Mouse (Mus musculus) lung, postnatal 36 days (tissue): Measurements from ENCODE around the gene Bcap31.

Experiments
- DNase-seq: peaks from one replicate; pipeline ENCODE4 v3.0.0; 2022; ENCODE audit warnings: mixed read lengths

Bcap31 gene

DNA sequence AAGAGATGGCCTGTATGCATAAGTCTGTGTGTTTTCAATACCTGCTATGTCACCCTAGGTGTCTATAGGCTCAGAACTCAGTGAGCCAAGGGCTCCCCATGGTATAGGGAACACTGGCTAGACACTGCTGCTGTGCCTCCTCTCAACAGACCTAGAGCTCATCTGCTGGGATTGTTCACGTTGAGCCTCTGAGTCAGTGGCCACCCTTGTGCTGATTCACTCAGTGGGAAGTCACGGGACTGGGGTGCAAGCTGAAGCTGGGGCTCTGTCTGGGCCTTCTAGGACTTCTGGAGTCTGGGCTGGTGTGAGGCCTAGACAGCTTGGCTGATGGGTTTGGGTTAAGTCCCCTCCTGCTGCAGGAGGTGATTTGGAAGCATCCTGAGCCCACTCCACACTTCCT is 40.7 kb downstream of the Bcap31 start:
- no peak for DNase-seq

DNA sequence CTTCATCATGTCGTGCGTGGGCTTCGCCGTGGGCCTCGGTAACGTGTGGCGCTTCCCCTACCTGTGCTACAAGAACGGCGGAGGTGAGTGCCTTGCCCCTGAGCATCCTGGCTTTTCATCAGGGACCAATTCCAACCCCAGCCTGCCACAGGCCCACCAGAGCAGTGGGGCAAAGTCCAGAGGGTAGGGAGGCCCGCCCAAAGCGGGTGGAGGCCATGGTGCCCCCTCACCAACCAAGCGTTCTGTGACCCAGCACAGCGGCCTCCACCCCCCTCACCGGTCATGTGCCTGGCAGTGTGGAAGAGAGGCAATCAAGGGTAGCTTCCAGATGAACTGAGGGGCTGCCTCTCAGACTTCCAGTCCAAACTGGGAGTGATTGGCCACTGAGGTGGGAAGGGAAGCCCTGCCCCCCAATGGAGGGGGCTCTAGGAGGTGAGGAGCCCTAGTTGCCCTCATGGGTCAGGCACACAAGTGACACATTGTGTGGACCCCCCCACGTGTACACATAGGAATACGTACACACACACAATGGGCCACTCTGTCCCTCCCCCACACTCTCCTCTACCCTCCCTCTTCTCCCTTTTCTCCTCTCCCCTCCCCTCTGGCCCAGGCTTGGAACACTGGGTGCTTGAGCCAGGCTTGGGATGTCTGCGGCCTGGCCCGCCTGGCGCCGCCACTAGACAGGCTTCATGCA is 41.9 kb downstream of the Bcap31 start:
- no peak for DNase-seq

DNA sequence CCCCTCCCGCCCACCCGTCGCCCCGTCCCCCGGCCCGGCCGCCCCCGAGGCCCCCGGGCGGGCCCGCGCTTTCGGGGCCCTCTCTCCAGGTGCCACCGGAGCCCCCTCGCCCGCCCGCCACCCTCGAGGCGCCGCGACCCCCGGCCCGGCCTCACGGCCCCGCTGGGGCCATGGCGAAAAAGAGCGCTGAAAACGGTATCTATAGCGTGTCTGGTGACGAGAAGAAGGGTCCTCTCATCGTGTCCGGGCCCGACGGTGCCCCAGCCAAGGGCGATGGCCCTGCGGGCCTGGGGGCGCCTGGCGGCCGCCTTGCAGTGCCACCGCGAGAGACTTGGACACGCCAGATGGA is 42.4 kb downstream of the Bcap31 start:
- no peak for DNase-seq

DNA sequence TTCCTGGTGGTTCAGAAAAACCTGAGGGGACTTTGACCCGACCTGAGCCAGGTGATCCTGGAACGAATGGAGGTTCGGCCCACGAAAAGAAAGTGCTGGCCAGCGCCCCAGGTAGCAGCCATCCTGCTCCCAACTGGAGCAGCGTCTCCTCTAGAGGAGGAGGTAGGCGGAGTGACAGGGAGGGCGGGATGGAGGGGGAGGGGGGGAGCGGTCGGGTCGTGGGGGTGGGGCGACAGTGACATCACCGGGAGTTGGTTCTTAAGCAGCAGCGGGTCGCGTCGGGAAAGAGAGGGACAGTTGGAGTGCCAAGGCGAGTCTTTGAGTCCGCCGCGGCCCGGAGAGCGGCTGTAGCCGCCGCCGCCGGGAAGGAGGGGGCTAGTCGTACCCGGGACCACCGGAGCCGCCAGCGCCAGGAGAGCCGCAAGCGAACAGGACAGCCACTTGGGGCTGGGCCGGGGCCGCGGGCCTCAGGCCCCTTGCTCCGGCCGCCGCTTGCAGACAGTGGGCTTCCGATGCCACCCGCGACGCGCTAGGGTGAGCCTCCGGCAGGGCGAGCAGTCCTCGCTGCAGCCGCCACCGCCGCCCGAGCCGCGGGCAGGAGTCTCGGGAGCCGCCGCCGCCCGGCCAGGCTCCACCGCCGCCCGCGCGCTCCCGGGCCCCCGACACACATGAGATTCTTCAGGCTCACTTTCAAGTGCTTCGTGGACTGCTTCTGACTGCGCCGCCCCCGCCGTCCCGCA is 42.9 kb downstream of the Bcap31 start, which contains the start of gene Slc6a8:
Gene Slc6a8, plus strand, starts transcription at position 272 of the 740 bp plus-strand sequence.
- DNase-seq: peak; percentile 80

DNA sequence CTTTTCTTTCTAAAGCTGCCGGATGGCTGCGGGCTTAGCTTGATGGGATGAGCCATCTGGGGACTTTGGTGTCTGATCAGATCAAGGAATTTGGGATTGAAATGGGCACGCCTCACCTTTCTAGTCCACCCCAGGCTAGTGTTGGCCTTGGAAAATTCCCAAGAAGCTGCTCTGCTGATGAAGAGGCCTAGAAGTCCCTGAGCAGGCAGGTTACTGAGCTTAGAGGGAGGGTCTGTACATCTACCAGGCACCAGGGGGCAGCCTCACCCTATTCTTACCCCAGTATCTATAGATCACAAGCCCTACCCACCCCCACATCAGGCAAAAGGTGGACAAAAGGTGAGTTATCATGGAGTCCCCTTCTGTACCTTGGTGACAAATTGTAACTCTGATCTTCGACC is 43.9 kb downstream of the Bcap31 start:
- peak; percentile 74 for DNase-seq

DNA sequence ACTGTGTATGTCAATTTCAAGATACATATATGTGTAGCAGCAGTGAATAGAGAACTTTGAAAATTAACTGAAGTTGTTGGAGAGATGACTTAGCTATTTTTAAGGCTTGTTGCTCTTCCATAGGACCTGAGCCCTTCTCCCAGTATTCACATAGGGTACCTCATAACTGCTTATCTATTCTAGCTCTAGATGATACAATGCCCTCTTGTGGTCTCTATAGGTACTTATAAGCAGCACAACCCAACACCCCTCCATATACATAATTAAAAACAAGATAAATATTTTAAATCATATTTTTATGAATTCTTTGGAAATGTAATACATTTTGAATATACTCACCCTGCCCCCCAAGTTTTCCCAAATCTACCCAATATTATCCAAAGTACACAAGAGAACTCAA is 52.8 kb downstream of the Bcap31 start:
- DNase-seq: no peak

DNA sequence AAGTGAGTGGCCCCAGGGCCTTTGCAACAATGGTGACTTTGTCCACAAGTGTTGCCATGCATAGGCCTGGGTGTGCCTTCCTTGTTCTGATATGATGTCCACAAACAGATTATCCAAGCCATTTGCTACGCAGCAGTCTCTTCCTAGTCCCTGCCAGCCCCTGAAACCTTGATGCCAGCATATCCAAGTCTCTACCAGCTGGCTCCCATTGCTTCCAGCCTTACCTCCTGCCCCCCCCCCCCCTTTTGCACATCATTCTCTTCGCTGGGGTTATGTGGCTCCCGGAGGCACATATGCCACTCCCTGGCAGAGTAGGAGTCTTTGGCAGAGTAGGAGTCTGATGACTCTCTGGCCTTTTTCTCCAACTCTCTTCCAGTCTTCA is 55.7 kb downstream of the Bcap31 start:
- no peak for DNase-seq

DNA sequence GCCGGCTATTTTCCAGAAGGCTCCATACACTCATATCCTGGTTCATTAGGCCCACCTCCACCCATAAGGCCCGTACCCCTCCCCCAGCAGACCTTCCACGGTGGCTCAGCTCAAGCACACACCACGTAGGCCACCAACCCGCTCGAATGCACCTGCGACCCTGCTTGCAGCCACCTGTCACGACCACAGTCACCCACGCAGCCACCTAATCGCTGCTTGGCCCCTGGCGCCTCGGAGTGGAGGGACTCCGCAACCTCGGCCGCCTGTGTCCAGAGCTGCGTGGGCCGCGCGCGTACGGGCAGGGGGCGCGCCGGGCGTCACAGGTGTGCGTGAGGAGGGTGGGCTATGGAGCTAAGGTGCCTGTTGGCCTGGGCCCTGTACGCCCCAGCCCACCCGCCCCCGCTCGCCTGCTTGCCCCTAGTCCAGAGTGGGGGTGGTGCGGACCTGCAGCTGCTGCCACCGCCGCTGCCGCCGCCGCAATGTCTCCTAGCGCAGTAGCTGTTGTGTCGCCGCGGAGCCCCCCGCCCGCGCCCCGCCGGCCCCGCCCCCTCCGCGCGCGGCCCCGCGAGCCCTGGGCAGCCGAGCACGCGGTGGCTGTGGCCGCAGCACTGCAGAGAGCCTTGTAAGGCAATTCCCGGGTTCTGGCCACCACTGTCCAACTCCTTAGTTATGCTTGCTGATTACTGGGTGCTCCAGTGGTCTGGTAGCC is 56.2 kb downstream of the Bcap31 start, which contains the start of gene Pnck:
Gene Pnck, minus strand, starts transcription at position 543 of the 709 bp plus-strand sequence.
- no peak for DNase-seq

DNA sequence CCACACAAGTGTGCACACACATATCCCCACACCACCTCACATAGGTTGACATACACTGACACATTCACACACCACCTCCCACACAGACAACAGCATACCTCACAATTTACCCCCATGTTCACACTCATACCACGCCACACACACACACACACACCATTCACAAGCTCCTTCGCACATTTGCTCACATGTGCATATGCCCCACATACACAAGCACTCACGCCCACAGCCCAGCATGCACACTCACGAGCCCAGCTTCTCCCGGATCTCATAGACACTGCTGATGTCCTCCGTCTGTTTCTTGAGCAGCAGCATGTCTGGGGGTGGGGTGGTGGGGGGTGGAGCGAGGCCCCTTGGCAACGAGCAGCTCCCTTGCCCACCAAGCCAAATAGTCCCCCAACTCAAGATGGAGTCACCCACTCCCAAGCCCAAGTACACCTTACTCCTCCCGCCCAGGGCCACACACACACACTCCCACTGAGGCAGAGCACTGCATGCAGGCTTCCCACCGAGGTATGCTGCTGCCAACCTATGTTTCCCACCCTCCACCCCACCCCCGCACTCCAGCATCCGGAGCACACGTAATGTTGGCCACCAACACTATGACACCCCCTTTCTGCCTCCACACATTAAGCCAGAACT is 56.9 kb downstream of the Bcap31 start:
- no peak for DNase-seq

DNA sequence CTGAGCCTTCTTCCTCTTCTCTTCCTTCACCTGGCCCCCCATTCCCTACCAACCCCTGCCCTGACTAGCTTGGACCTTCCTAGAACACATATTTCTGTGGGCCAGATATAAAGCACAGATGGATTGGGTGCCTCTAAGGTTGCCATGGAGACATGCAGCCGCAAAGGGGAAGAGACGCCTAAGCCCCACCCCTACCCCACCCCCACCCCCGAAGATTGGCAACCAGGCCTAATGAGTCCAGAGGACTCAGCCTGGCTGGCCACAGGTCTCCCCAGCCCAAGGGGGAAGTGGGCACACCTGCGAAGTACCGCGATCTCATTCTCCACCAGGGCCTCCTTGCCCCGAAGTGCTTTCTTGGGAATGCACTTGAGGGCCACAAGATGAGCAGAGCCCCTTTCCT is 57.6 kb downstream of the Bcap31 start:
- no peak for DNase-seq

DNA sequence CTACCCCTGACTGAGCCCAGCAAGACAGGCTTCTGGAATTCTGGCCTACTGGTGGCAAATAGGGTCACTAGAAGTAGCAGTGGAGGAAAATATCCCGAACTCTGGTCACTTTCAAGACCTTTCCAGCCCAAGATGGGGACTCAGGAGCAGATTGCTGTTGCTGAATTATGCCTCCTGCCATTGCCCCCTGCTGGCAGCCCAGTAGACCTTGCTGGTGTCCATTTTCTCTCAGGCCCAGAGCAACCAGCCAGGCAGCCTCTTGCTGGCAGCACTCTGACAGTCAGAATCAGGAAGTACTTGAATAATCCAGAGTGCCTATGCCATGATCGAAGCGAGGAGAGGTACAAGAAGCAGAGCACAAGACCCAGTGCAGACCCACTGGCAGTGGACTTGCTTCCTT is 60.4 kb downstream of the Bcap31 start:
- DNase-seq: peak; percentile 51

DNA sequence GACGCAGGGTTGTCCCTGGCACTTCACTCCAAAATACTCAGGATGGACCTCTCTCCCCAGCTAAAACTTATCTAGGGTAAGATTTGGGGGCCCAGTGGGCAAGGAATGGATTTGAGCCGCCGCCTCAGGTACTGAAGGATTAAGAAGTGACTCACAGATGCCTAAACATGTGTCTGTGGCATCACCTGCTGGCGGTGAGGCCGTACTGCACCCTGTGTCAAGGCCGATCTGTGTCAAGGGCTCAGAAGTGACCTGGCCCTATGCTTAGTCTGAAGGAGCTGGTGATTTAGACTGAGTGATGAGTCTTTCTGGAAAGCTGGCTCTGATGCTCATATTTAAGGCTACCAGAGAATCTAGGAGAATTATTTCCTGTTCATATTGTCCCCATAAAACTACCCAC is 61.8 kb downstream of the Bcap31 start:
- DNase-seq: peak; percentile 74

DNA sequence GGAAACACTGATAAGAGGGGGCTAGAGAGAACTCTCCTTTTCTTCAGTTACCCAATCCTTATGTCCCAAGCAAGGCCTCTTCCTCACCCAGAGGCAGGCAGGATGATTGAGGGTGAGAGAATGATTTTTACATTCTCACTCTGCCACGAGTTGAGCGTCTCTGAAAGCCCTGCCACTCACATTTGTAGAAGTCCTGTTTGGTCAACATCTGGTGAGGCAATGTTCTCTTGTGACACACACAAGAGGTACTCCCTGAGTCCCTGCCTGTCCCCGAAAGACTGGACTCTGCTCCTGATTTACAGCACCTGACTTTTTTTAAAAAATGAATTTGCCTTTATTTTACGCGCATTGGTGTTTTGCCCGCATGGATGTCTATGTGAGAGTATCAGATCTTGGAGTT is 62.6 kb downstream of the Bcap31 start:
- DNase-seq: peak; percentile 28

DNA sequence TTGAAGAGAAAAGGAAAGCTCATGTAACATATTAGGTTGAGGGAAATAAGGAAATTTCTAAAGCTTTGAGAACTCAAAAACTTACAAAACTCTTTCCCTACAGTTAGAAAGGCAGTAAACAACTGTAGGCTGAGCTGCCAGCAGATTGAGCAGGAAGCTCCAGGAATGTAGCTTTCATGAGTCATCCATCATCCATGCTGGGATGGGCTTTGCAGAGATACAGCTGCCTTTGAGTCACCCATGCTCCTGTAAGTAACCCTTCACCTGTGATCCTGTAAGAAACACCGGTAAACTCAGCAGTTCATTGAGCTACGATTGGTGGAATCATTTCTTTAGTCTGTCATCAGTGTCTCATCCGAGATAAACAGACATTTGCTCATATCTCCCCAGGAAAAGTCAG is 65.1 kb downstream of the Bcap31 start:
- no peak for DNase-seq

DNA sequence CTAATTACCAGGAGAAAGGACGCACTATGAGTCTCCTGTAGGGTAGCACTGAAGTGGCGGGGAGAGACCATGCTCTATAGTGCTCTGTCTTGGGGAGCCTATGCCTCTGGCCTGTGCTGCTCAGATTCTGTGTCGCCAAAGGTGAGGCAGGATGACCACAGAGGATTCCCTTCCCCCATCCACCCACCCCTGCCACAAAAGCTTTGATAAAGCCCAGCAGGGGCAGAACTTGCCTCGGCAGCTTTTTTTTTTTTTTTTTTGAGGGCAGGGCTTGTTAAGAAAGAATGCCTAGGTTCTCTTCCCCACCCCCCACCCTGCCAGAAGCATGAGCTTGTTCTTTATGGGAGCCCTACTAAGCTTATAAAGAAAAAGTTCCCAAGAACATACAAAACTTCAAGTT is 70.9 kb downstream of the Bcap31 start:
- no peak for DNase-seq

DNA sequence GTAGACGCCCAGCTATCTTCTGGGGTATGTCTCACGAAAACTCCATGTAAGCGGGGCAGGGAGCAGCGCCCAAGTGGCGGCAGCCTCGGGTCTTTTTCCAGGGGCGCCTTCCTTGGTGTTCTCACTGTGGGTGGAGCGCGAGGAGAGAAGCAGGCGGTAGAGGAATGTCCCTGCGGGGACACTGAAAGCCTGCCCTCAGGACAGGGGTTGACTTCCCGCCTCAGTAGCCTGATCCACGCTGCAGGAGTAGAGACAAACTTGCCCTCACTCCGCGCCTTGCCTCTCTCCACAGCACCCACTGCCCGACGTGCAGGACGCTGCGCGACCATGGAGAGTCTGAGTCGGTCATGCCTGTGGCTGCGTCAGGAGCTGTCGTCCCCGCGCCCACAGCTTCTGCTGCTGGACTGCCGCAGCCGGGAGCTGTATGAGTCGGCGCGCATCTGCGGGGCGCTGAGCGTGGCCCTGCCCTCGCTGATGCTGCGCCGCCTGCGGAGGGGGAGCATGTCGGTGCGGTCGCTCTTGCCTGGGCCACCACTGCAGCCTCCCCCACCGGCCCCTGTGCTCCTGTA is 76.0 kb downstream of the Bcap31 start:
- no peak for DNase-seq

DNA sequence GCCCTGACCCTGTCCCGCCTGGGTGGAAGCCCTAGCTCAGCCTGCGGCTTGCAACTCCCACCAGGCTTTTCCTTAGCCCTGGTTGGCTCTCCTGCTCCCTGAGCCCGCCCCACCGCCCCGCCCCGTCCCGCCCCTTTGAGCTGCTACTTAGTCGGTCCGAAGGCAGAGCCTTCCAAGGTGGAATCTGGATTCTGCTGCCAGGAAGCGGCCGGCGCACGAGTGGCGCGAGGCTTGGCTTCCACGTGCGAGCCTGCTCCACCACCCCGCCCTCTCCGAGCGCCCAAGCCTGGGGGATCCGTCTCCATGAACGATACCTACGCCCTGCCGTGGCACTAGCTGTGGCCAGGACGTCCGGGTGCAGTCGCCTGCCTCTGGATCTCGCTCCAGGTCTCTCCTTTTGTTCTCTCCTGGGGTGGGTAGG is 76.7 kb downstream of the Bcap31 start, which contains the start of gene Dusp9:
Gene Dusp9, plus strand, starts transcription at position 165 of the 421 bp plus-strand sequence.
- DNase-seq: peak; percentile 35

DNA sequence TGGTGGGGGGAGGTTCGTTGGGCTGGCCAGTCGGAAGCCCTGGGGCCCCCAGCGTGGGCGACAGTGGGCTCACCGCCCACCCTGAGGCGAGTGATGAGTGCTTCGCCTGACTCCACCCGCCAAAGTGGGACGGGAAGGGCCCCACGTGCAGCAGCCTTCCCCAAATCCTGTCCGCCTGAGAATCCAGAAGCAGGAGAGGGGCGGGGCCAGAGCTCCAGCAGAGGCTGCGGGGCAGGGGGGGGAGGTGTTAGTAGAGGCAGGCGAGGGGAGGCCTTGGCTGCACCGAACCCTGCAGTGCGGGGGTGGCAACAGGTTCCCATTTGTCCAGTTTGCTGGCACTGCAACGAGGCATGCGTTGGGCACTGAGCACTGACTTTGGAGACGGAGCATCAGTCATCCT is 78.6 kb downstream of the Bcap31 start:
- DNase-seq: no peak
